Mouse (Mus musculus) heart, postnatal 0 days (tissue): ENCODE measurements at regions not wholly inside any gene's neighbourhood (a gene's known extent, or its start where the extent isn't known, plus 50 kb on each side); places are given as distances from the start of the nearest gene placed in this dataset.

Experiments
- ATAC-seq: fragments of 200-750 bp; cut with Nextera tagmentation; 2 replicates; pipeline ENCODE4 v1.8.0; 2017; ENCODE audit warnings: low read depth, moderate number of reproducible peaks, moderate library complexity; ENCODE audit not compliant: insufficient read depth
- DNase-seq: peaks from one replicate; pipeline ENCODE4 v3.0.0-alpha.2; 2016; ENCODE audit warnings: low spot score
- H3K27ac ChIP-seq: fragments of 300-500 bp; sonication (generic); 2 replicates; pipeline ENCODE4 v1.5.1; 2014; ENCODE audit warnings: low read depth, mild to moderate bottlenecking
- H3K27me3 ChIP-seq: fragments of 300-500 bp; sonication (generic); 2 replicates; pipeline ENCODE4 v1.6.1; 2014; ENCODE audit warnings: low read length, mixed read lengths; ENCODE audit not compliant: control insufficient read depth, insufficient read depth
- H3K36me3 ChIP-seq: fragments of 300-500 bp; sonication (generic); replicated peaks from 2 replicates; pipeline ENCODE4 v1.6.1; 2014; ENCODE audit warnings: low read length, mixed read lengths; ENCODE audit not compliant: control insufficient read depth, insufficient read depth
- H3K4me1 ChIP-seq: fragments of 300-500 bp; sonication (generic); 2 replicates; pipeline ENCODE4 v1.6.1; 2014; ENCODE audit warnings: antibody characterized with exemption; ENCODE audit not compliant: control insufficient read depth, insufficient read depth
- H3K4me2 ChIP-seq: fragments of 300-500 bp; sonication (generic); 2 replicates; pipeline ENCODE4 v1.6.1; 2014; ENCODE audit warnings: low read depth, mild to moderate bottlenecking, low read length, moderate library complexity
- H3K4me3 ChIP-seq: fragments of 300-500 bp; sonication (generic); 2 replicates; pipeline ENCODE4 v1.5.1; 2014; ENCODE audit warnings: low read depth, low read length
- H3K9ac ChIP-seq: fragments of 300-500 bp; sonication (generic); replicated peaks from 2 replicates; pipeline ENCODE4 v1.6.1; 2014; ENCODE audit warnings: low read depth, low read length, mixed read lengths
- H3K9me3 ChIP-seq: fragments of 300-500 bp; sonication (generic); replicated peaks from 2 replicates; pipeline ENCODE4 v1.6.1; 2016; ENCODE audit warnings: low read length; ENCODE audit not compliant: control insufficient read depth
- CTCF ChIP-seq: IDR thresholded peaks from 2 replicates; pipeline ENCODE4 v1.5.1; 2016; ENCODE audit warnings: antibody characterized with exemption, control low read depth, low read depth
- EP300 ChIP-seq: IDR thresholded peaks from 2 replicates; pipeline ENCODE4 v1.6.1; 2016; ENCODE audit warnings: antibody characterized with exemption, low read depth
- WGBS: fragments of 180-500 bp; shearing (Covaris S2); extraction: QIAGEN DNeasy Blood & Tissue Kit; methylation state at CpG from one replicate; pipeline ENCODE4 v1.1.7; 2014; 5-methylcytosine and 5-hydroxymethylcytosine counted together

GRCm38 (mm10) chr15:33975077-33975476, 382.6 kb downstream of the 9430069I07Rik start:
- no peak overlapping the region for H3K4me3 ChIP-seq
- no peaks in the 10 kb centered on the region for H3K36me3 ChIP-seq
- ATAC-seq (no peak), DNase-seq (no peak)
- H3K9ac ChIP-seq, result no peak overlapping the region
- TF ChIP-seq CTCF, result peak; percentile 30; the same call in 1 of the 2 replicates
- TF ChIP-seq EP300, result no peak
- WGBS, result 38% methylated on average over 1 of the region's 1 CpGs
- no peak overlapping the region for H3K4me2 ChIP-seq
- no peak overlapping the region for H3K27ac ChIP-seq
- H3K9me3 ChIP-seq, result no peaks in the 10 kb centered on the region; the same call in 1 of the 2 replicates
- no peaks in the 10 kb centered on the region for H3K27me3 ChIP-seq
- no peaks in the 10 kb centered on the region for H3K4me1 ChIP-seq

DNA sequence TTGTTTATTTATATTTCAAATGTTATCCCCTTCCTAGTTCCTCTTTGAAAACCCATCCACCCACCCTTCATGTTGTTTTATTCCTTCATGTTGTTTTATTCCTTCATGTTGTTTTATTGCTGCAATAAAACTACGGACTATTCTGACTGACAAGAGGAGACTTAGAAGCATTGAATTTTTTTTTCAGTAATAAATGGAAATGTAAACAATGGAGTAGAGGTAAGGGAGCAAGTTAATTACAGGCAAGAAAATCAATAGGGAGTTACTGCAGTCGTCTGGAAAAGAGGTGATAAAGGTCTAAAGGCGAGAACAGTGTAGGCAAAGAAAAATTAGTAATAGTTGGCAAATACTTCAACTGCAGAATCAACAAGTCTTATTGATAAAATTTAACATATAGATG, 384.2 kb downstream of the 9430069I07Rik start:
- Histone ChIP-seq H3K9me3 (no peaks in the 10 kb centered on the region; the same call in 1 of the 2 replicates), H3K4me1 (no peaks in the 10 kb centered on the region), H3K4me2 (no peak overlapping the region), H3K27me3 (no peaks in the 10 kb centered on the region), H3K9ac (no peak overlapping the region), H3K4me3 (no peak overlapping the region), H3K27ac (no peak overlapping the region), H3K36me3 (no peaks in the 10 kb centered on the region)
- ATAC-seq, result no peak
- WGBS, result 76% methylated on average over 3 of the region's 3 CpGs
- TF ChIP-seq EP300 (no peak), CTCF (no peak)
- DNase-seq, result no peak

- DNase-seq, result no peak
- no peaks in the 10 kb centered on the region for H3K4me1 ChIP-seq
- no peak for TF ChIP-seq CTCF
- no peak for TF ChIP-seq EP300
- no peak overlapping the region for H3K27ac ChIP-seq
- H3K4me3 ChIP-seq, result no peak overlapping the region
- no peaks in the 10 kb centered on the region for H3K27me3 ChIP-seq
- H3K4me2 ChIP-seq, result no peak overlapping the region
- H3K36me3 ChIP-seq, result no peaks in the 10 kb centered on the region
- ATAC-seq, result no peak
- H3K9ac ChIP-seq, result no peak overlapping the region
- WGBS, result 8% methylated on average over 1 of the region's 1 CpGs
- no peaks in the 10 kb centered on the region for H3K9me3 ChIP-seq
Observed at GRCm38 (mm10) chr15:33969409-33969808, 388.3 kb downstream of the 9430069I07Rik start.

DNA sequence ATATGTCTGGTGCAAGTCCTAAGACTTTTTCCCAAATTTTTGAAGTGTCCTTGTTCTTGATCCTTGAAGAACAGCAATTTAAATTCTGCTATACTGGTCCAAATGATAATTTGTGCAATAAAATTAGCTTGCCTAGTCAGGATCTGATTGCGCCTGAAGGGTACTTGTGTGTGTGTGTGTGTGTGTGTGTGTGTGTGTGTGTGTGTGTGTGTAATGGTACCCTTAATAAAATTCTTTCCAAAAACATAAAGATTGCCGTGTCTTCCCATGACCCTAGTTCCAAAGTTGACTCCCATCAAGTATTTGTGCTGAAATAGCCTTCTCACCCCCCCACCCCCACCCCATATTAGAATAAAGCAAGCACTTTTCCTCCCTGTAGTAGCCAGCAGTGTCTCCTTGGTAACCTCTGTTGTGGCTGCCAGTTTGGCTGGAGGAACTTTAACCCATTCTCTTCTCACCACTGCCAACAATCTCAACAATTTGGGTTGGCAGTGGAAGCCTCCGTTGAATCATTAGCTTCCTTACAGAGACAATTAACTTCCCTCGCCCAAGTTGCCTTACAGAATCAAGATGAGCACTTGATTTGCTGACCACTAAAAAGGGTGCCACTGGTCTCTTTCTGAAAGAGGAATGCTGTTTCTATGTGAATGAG, 422.5 kb downstream of the 9430069I07Rik start:
- no peak for ATAC-seq
- WGBS, result 65% methylated on average over 4 of the region's 4 CpGs
- 0 out of 2 replicates have a peak, but pooled peaks cover 2% of the 10 kb centered on the region for H3K9me3 ChIP-seq

DNA sequence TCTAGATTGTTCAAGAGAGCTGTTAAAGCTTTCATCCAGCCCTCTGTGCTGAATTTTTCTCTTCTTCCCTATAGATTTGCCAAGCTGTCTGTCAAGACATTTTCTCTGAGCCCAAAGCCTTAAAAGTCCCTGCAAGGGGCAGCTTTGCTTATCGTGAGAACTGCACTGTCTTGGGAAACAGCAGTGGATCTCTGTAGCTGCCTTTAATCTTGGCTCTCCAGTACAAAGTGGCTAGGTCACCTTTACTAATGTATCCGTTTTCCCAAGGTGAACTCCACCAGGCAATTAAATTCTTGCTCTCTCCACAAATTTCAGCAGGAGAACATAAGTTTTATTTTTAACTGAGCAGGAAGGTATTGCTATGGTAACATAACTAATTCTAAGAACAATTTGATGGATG, 431.2 kb downstream of the 9430069I07Rik start:
- WGBS, result 35% methylated on average over 2 of the region's 2 CpGs
- H3K4me2 ChIP-seq, result no peak overlapping the region
- no peak for TF ChIP-seq EP300
- no peak for TF ChIP-seq CTCF
- H3K4me3 ChIP-seq, result no peak overlapping the region
- no peak overlapping the region for H3K9ac ChIP-seq
- ATAC-seq (no peak), DNase-seq (no peak)
- no peaks in the 10 kb centered on the region for H3K36me3 ChIP-seq
- H3K9me3 ChIP-seq, result no peaks in the 10 kb centered on the region
- H3K27ac ChIP-seq, result no peak overlapping the region
- no peaks in the 10 kb centered on the region for H3K27me3 ChIP-seq
- no peaks in the 10 kb centered on the region for H3K4me1 ChIP-seq

More for the DNA sequence above, 422.5 kb downstream of the 9430069I07Rik start:
- Histone ChIP-seq H3K4me3 (no peak overlapping the region), H3K27ac (no peak overlapping the region), H3K4me1 (no peaks in the 10 kb centered on the region), H3K36me3 (no peaks in the 10 kb centered on the region), H3K27me3 (no peaks in the 10 kb centered on the region), H3K4me2 (no peak overlapping the region), H3K9ac (no peak overlapping the region)
- DNase-seq, result no peak
- TF ChIP-seq EP300, result no peak
- no peak for TF ChIP-seq CTCF
